Mouse (Mus musculus) kidney, adult 2 months (tissue): Measurements from ENCODE around the gene Klhl9. TPM values are rescaled to one million over a fixed set of nuclear protein-coding genes. Genes with fewer than 3 reads are reported as not detected.

ENCODE experiments used
- DNase-seq: peaks from one replicate; pipeline ENCODE4 v3.0.0; 2021
- H3K27ac ChIP-seq: fragments of 200-500 bp; 2 replicates; pipeline ENCODE4 v1.5.1; 2012; ENCODE audit warnings: low read depth, low read length, control low read depth, inconsistent platforms; ENCODE audit not compliant: insufficient read depth
- H3K27me3 ChIP-seq: fragments of 200-500 bp; replicated peaks from 2 replicates; pipeline ENCODE4 v1.6.1; 2012; ENCODE audit warnings: mild to moderate bottlenecking, moderate library complexity, low read length, inconsistent platforms; ENCODE audit not compliant: control insufficient read depth, insufficient read depth
- H3K36me3 ChIP-seq: fragments of 200-500 bp; 2 replicates; pipeline ENCODE4 v1.6.1; 2012; ENCODE audit warnings: mild to moderate bottlenecking, moderate library complexity, low read length, inconsistent platforms; ENCODE audit not compliant: control insufficient read depth, insufficient read depth
- H3K4me1 ChIP-seq: fragments of 200-500 bp; 2 replicates; pipeline ENCODE4 v1.6.1; 2011; ENCODE audit warnings: low read length; ENCODE audit not compliant: control insufficient read depth, insufficient read depth
- H3K4me3 ChIP-seq: fragments of 200-500 bp; 2 replicates; pipeline ENCODE4 v1.5.1; 2011; ENCODE audit warnings: mild to moderate bottlenecking, low read depth, low read length, control low read depth; ENCODE audit not compliant: insufficient read depth
- CTCF ChIP-seq: fragments of 200-500 bp; conservative IDR thresholded peaks from 2 replicates; pipeline ENCODE4 v1.5.1; 2011; ENCODE audit warnings: low read depth, mild to moderate bottlenecking, control low read depth, low read length, moderate library complexity, mixed read lengths; ENCODE audit not compliant: insufficient read depth, insufficient read length
- POLR2A ChIP-seq: fragments of 200-500 bp; IDR thresholded peaks from one replicate; pipeline ENCODE4 v1.6.1; 2011; ENCODE audit warnings: low read depth, low read length, control low read depth
- WGBS: fragments of 180-500 bp; shearing (Covaris S2); methylation state at CpG from one replicate; pipeline ENCODE4 v1.1.7; 2018; 5-methylcytosine and 5-hydroxymethylcytosine counted together
- polyA plus RNA-seq: library from polyadenylated mRNA; depleted of rRNA; stranded (reverse); fragments of >200 nt; gene quantifications from 2 replicates; pipeline ENCODE4 v1.2.3, GENCODE M21; 2012

Klhl9 gene
- polyA plus RNA-seq, 1 experiment = 18.1 TPM

- Histone ChIP-seq H3K4me1 (peaks cover 4% of the 10 kb centered on the region; the same call in 1 of the 2 replicates), H3K27me3 (no peaks in the 10 kb centered on the region), H3K4me3 (no peak overlapping the region), H3K27ac (no peak overlapping the region), H3K36me3 (peaks cover 7% of the 10 kb centered on the region)
- no peak for TF ChIP-seq CTCF
- TF ChIP-seq POLR2A = no peak
- no peak for DNase-seq
- 57% methylated on average over 1 of the region's 1 CpGs for WGBS
Measured at GRCm38 (mm10) chr4:88714281-88714680, 8.0 kb downstream of the Klhl9 start.

GRCm38 (mm10) chr4:88707128-88707826, 15.0 kb downstream of the Klhl9 start:
- H3K4me3 ChIP-seq = no peak overlapping the region
- 93% methylated on average over 1 of the region's 1 CpGs for WGBS
- no peak for TF ChIP-seq POLR2A
- TF ChIP-seq CTCF = no peak
- no peak for DNase-seq
- H3K36me3 ChIP-seq = no peaks in the 10 kb centered on the region
- 0 out of 2 replicates have a peak, but pooled peaks cover 3% of the 10 kb centered on the region for H3K4me1 ChIP-seq
- H3K27ac ChIP-seq = no peak overlapping the region
- no peaks in the 10 kb centered on the region for H3K27me3 ChIP-seq

- Histone ChIP-seq H3K4me1 (0 out of 2 replicates have a peak, but pooled peaks cover 3% of the 10 kb centered on the region), H3K36me3 (no peaks in the 10 kb centered on the region), H3K27me3 (no peaks in the 10 kb centered on the region), H3K27ac (no peak overlapping the region), H3K4me3 (no peak overlapping the region)
- TF ChIP-seq CTCF (no peak), POLR2A (no peak)
- no peak for DNase-seq
- 27% methylated on average over 3 of the region's 3 CpGs for WGBS
Measured at GRCm38 (mm10) chr4:88705924-88706323, 16.3 kb downstream of the Klhl9 start.

DNA sequence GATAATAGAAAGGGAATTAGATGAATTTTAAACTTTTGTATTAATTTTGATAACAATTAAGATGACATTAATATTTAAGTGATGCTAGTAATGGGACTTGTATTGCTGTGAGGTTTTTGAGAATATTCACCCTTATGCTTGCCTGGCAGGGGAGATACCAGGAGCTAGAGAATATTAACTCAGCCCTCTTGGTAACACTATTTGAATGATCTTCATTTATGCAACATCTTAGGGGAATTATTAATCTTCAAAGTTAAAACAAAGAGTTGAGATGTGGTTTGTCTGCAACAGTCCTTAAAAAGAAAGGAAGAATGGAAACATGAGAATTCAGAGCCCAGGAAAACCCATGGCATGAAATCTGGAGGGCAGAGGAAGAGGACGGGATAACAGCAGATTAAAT, 23.0 kb downstream of the Klhl9 start:
- Histone ChIP-seq H3K4me3 (no peak overlapping the region), H3K27me3 (no peaks in the 10 kb centered on the region), H3K4me1 (peaks cover 12% of the 10 kb centered on the region; the same call in 1 of the 2 replicates), H3K36me3 (no peaks in the 10 kb centered on the region), H3K27ac (peak overlapping the region; percentile 55; the same call in 1 of the 2 replicates)
- WGBS = 84% methylated on average over 1 of the region's 1 CpGs
- TF ChIP-seq CTCF (no peak), POLR2A (no peak)
- peak; percentile 57 for DNase-seq

GRCm38 (mm10) chr4:88698781-88699180, 23.5 kb downstream of the Klhl9 start:
- no peak for TF ChIP-seq CTCF
- H3K36me3 ChIP-seq = no peaks in the 10 kb centered on the region
- peak overlapping the region; percentile 60; the same call in 1 of the 2 replicates for H3K27ac ChIP-seq
- WGBS = 69% methylated on average over 5 of the region's 5 CpGs
- H3K4me1 ChIP-seq = peaks cover 12% of the 10 kb centered on the region; the same call in 1 of the 2 replicates
- no peak for DNase-seq
- no peaks in the 10 kb centered on the region for H3K27me3 ChIP-seq
- H3K4me3 ChIP-seq = no peak overlapping the region

DNA sequence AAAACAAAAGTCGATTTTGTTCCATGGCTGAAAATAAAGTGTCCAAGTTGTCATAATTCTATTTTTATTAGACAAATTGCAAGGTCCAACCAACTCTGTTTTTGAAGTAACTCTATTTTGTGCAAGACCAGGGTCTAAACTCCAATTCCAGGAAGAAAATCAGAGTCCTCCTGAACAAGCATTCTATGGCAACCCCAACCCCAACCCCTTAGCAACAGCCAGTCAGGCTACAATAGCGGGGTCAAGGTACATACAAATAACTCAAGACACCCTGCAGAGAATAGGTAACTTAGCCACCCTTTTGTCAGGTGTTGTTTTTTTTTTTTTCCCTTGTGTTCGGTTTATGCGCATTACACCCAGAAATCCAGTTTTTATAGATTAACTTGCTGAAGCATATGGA, 24.5 kb downstream of the Klhl9 start:
- TF ChIP-seq POLR2A (no peak), CTCF (no peak)
- H3K4me1 ChIP-seq = peaks cover 12% of the 10 kb centered on the region; the same call in 1 of the 2 replicates
- WGBS = 57% methylated on average over 4 of the region's 4 CpGs
- H3K27me3 ChIP-seq = no peaks in the 10 kb centered on the region
- DNase-seq = peak; percentile 79
- H3K27ac ChIP-seq = peak overlapping the region; percentile 96
- H3K36me3 ChIP-seq = no peaks in the 10 kb centered on the region
- H3K4me3 ChIP-seq = no peak overlapping the region

DNA sequence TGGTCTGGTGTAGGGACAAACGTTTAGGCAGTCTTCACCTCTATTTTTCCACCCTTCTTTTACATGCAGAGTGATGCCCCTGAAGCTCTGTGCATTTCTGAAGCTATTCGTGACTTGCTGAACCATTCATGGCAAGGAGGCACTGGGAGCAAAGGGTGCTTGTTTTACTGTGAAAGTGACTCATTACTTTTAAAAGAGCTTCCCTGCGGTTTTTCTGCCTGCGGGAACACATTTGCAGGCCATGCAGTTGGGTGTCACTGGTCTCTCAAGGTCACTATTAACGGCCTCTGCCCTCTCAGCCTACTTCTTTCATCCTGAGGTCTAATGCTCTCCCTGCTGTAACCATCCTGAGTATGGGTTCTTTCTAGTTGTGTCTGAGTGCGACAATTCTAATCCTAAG, 25.2 kb downstream of the Klhl9 start:
- WGBS = 43% methylated on average over 6 of the region's 6 CpGs
- Histone ChIP-seq H3K27ac (peak overlapping the region; percentile 96), H3K27me3 (no peaks in the 10 kb centered on the region), H3K4me3 (no peak overlapping the region), H3K4me1 (peaks cover 12% of the 10 kb centered on the region; the same call in 1 of the 2 replicates), H3K36me3 (no peaks in the 10 kb centered on the region)
- DNase-seq = peak; percentile 57
- TF ChIP-seq POLR2A (no peak), CTCF (no peak)
